Mouse (Mus musculus): ENCODE data around the gene Timd4.
A peak's percentile ranks its signal among the peaks of the same experiment; 100 is the strongest.

Gene Timd4

DNA sequence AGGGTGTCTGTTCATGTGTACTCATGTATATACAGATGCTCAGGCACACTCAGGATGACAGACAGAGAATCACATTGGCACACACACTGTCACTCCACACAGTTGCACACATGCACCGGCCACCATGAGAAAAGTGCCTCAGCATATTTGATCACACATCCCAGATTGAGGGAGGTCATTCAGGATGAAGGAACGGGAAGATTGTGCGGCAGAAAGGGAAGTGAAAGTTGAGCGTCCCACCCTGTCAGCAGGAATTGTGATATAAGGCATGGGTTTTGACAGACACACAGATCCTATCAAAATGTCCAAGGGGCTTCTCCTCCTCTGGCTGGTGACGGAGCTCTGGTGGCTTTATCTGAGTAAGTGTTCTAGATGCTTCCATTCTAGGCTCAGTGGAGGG lies at the start of gene Timd4:
Timd4 (plus strand) TSS at position 290 of the 400 bp plus-strand sequence.
- no peak for DNase-seq (ENCODE audit: low read depth, low spot score)

DNA sequence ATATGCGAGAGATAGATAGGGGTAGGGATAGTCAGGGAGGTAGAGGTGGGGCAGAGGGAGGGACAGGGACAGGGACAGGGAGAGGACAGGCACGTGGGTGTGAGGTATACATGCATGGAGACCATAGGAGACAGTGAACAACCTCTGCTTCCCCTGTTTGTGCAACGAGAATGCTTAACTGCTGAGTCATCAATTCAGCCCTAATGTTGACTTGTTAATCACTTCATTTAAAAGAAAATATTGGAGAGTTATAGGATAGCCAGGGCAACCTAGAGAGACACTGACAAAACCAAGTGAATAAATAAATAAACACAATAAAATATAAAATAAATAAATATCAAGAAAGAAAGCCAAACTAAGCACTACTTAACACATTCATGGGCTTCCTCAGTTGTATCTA lies 33.7 kb upstream of the Timd4 start:
- no peak for DNase-seq (ENCODE audit: low read depth, low spot score)

DNA sequence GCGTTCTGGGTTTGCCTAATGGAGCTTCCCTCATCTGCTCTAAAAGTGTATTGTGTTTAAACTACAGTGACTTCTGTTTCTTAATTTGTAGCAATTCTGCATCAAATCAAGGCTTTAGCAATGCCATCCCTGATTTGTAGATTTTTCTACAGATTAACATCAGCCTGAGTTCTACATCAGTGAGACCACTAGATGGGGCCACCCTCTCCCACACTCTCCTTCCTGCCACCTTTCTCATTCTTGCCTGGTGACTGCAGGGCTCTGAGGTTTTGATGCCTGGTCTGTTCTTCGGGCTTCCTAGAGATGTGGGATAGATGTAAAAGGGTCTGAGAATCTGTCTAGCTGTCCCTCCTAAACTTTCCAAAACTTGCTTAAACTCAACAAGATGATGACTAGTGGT lies 30.8 kb upstream of the Timd4 start:
- DNase-seq (ENCODE audit: low read depth, low spot score): no peak

DNA sequence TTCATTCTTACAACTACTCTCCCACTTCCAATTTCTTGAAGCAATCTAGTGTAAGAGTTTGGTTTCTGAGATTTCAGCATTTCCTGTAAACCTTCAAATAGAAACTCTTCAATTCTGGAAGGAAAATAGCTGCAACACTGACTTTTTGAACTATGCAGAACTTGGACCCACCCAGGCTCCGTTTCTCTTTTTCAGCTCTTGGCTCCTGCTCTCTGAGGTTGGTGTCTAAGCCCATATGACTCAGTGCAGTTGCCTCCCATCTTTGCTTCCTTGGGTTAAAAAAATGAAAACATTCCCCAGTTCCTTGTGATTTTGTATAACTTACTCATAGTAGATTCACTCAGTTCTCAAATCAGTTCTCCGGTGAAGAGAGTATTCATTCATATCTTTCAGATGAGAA lies 6.2 kb upstream of the Timd4 start:
- DNase-seq (ENCODE audit: low read depth, low spot score): no peak

DNA sequence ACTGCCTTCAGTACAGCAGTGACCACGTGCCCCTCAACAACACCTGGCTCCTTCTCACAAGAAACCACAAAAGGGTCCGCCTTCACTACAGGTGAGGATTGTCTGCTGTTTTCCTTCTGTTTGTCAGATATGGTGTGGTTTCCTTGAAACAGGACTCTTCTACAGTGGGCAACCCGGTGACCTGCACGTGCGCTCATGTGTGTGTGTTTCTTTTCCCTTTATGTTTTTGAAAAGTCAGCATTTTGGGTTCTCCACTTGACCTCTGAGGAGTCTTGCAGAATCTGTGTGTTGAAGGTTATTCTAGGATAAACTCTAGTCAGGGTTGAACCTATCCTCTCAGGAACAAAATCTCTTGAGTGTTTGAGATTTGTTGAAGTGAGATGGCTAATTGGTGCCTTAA lies 7.1 kb downstream of the Timd4 start:
- no peak for DNase-seq (ENCODE audit: low read depth, low spot score)

DNA sequence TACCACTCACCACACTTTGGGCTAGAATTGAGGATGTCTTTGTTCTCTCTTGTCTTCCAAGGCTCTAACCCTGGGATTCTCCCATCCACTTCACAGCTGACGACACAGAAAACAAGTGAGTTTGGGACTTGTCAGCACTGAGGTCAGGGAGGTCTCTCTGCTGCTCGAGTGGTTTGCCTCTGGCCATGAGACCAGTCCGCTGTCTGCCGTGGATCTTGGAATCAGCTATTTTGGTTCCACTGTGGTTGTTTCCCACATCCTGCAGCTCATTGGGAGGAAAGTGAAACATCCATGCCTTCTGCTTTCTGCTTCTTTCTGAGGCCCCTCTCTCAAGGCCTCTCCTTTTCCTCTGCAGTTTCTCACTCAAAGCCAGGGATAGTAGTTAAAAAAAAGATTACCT lies 9.3 kb downstream of the Timd4 start:
- no peak for DNase-seq (ENCODE audit: low read depth, low spot score)

DNA sequence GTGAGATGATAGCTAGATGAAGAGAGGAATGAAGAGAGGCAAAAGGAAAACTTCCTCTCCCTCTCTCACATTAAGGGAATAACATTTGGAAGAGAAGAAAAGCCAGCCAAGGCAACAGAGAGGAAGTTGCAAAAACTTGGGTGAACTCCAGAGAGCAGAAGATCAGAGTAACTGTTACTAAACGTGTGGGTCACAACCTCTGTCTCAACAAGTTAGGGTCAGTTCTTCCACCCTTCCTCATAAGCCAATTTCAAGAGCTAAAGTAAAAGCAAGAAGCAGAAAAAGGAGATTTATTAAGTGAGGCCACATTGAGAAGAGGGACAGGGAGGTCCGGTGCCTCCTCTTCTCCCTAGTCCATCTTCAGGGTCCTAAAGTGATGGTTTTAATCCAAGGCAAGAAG lies 19.7 kb downstream of the Timd4 start:
- DNase-seq (ENCODE audit: low read depth, low spot score): no peak

DNA sequence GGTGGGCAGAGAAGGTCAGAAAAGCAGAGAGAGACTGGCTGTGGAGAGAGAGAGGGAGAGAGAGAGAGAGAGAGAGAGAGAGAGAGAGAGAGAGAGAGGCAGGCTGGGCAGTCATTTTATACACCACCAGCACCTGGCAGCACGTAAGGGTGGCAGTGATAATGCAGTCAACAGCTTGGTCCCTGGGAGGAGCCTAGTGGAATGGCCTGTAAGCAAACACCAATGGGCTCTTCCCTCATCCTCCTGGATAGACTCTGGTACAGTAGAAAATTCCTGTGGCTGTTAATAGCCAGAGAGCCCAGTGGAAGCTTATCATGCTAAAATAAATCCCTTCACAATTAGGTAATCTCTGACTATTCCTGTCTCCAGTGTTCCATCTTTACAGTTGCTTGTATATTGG lies 24.5 kb downstream of the Timd4 start:
- no peak for DNase-seq (ENCODE audit: low read depth, low spot score)

DNA sequence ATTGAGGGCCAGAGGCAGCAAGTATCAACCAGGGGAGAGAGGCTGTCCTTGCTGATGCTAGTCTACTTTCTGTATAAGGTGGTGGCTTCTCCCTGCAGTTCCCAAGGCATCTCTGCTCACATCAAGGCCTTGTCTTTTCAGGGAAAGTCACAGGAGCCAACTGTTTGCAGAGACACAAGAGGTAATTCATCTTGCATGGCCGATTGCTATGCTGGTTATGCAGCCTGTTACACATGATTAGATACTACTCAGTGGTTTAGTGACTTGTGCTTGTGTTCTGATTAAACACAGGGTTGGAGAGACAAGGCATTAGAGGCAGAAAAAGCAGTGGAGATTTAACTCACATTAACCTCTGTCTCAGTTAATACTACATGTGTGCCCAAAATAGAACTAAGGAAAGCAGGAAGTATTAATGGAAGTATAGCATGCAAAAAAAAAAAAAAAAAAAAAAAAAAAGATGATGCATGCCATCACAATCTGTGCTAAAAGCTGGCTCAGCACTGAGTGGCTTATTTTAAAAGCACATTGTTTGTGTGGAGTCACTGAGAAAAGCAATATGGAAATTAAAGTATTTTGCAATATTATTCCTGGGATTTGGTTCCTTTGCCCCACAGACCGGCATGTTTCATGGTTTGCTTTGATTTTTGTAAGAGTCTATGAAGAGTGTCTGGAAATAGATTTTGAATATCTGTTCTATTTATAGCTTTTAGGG lies 31.6 kb downstream of the Timd4 start:
- DNase-seq (ENCODE audit: low read depth, low spot score): no peak

DNA sequence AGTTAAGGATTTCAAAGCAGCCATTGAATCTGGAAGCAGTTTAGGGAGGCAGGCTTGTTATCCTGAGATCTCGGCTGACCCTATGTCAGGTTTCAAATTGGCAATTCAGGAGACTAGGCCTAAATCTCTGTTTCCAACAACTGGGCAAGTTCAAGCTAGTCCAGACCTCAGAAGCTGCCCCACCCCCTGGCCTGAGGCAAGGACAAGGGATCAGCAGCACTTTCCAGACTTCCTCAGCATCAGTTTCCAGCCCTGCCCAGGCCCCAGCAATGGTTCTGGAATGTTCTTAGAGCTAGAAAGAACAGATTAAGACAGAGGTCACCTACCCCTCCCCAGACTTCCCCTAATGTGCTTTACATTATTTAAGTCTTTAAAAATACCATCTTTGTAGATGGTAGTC lies 36.1 kb downstream of the Timd4 start:
- no peak for DNase-seq (ENCODE audit: low read depth, low spot score)

DNA sequence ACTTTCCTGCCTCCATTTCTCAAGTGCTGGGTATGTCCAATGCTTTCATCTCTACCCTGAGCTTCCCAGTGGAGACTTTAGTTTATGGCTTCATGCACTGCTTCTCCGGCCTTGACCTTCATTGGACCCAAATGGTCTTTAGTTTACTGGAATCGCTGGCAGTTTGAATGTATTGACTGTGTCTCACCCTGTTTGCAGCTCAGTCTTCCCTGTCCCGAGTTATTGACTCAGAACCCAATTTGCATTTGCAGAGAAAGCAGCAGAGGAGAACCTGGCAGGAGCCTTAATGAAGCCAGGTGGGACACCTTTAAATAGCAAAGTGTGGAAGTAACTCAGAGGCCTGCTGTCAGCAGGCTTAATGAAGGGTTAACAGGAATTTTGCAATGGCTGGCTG lies 37.2 kb downstream of the Timd4 start:
- no peak for DNase-seq (ENCODE audit: low read depth, low spot score)

DNA sequence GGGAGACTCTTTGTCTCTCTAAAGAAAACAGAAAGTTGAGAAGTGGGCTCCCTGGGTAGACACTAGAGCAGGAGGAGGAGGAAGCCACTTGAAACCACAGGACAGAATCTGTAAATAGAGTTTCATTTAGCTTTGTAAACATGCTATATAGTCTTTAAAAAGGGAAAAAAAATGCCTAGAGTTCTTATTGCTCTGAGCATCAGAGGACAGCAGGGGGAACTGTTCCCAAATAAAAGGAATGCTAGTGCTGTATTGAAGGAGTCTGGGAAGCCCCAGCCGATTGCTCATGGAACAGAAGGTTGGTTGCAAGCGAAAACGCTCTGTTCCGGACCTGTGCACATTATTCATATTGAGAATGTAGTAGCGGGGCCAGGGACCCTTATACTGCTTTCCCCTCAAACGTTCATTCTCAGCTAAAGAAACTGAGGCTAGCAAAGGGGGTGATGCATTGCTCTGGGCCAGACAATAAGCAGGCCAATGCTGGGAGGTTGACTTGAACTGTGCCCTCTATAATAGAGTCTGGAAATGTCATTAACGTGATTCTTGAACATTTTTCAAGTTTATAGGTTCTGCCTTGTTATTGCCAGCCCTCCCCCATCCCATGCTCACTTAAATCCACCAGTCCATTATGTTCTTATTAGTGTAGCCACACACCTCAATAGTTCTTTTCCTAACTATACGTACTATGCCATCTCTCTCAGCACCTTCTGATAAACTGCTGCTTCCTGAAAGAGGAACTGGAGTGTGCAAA lies 37.8 kb downstream of the Timd4 start:
- DNase-seq (ENCODE audit: low read depth, low spot score): peak; percentile 8

DNA sequence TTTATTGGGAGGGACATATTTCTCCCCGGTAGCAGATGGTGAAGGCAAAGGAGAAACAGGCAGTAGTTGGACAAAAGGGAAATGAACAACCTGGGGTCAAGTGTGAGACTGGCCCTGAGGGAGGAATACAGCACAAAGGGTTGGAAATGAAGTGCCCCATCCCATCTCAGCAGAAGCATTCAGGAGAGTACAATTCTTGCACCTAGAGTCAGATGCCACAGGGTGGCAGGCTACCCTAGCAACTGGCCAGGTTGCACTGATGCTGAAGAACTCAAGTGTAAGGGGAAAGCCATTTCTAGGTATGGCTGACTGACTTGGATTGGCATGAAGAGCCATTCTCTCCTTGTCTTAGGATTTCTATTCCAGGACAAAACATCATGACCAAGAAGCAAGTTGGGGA lies 54.2 kb downstream of the Timd4 start:
- DNase-seq (ENCODE audit: low read depth, low spot score): no peak

DNA sequence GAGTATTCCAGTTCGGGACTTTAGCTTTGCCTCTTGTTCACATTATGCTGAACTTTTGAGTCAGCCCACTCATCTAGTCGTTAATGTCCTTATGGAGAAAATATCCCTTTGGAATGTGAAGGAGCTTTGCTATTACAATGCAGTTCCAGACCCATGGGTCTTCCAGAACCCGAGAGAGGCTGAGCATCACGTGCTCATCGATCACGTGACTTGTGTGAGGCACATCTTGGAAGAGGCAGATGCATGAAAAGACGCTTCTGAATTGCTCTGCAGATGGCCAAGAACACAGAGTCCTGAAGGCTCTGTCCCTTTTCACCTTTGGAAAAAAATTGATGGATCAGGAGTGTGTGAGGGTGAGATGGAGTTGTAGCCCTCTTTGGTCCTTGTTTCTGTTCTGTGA lies 58.0 kb downstream of the Timd4 start:
- no peak for DNase-seq (ENCODE audit: low read depth, low spot score)

DNA sequence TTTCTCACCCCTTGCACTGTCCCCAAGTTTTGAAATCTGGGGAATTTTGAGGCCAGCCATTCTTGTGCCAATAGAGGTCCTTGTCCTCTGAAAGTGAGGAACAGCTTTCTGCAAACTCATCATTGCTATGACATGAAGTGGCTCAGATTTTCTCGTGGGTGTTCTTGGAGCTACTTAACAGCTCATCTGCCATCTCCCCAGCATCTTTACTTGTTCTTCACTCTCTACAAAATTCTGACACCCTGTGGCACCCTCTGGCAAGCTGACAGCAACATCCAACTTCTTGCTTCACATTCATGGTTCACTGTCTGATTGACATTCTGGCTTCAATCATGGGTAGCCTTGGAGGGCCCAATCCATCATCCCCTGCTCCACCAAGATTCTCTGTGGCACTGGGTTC lies 65.2 kb downstream of the Timd4 start:
- no peak for DNase-seq (ENCODE audit: low read depth, low spot score)

DNA sequence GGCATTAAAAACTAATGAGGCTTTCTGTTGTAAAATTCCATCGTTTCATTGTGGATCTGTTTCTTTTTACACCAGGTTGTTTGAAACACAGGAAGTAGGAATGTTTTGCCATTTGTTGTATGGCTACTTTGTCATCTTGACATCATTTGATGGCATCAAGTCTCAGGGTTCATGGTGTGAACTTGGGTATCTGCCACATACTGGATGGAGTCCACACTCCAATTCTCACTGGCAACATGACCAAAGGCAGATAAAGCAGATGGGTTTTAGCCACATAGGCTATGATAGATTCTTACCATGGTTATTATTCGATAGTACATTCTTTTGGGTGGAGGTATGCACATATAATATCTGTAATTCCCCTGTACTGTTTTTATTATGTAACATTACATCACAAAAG lies 71.9 kb downstream of the Timd4 start:
- no peak for DNase-seq (ENCODE audit: low read depth, low spot score)

DNA sequence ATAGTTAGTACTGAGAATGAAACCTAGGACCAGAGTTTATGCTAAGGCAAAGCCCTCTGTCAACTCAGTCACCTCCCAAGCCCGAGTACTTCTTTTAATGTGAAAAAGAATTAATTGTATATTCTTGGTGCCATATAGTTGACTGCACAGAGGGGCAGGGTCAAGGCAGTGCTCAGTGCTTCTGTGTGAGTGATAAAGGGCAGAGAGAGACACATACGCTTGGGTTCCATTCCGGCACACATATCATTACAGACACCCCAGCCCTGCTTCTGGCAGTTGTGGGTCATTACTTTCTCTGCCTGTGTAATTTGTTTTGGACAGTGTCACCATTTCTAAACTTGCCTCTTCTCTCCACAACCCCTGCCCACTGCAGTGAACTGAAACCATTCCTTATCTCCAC lies 78.5 kb downstream of the Timd4 start:
- DNase-seq (ENCODE audit: low read depth, low spot score): no peak
